Mouse (Mus musculus) adipocyte (in vitro differentiated cells): ENCODE data around the gene Rpa3.

ENCODE experiments used
- DNase-seq: peaks from one replicate; pipeline ENCODE4 v3.0.0-alpha.2; 2016; ENCODE audit warnings: low spot score

The Rpa3 gene

GRCm38 (mm10) chr6:8259004-8259666, at the start of gene Rpa3, which contains the start of the genes Umad1 and Gm45062:
TSS of gene Rpa3 (minus strand) at chr6:8259173.
TSS of gene Umad1 (plus strand) at chr6:8259288.
TSS of gene Gm45062 (plus strand) at chr6:8259450.
- DNase-seq = peak; percentile 100

- DNase-seq = no peak
Observed at GRCm38 (mm10) chr6:8307878-8308775, 49.2 kb upstream of the Rpa3 start.

- no peak for DNase-seq
Observed at GRCm38 (mm10) chr6:8299066-8299863, 40.3 kb upstream of the Rpa3 start.

GRCm38 (mm10) chr6:8294048-8294784, 35.2 kb upstream of the Rpa3 start:
- no peak for DNase-seq

- no peak for DNase-seq
Observed at GRCm38 (mm10) chr6:8288755-8289580, 30.0 kb upstream of the Rpa3 start.

- DNase-seq = no peak
Observed at GRCm38 (mm10) chr6:8286146-8286545, 27.2 kb upstream of the Rpa3 start.

- DNase-seq = peak; percentile 66
Observed at GRCm38 (mm10) chr6:8285401-8285960, 26.5 kb upstream of the Rpa3 start.

GRCm38 (mm10) chr6:8283255-8283654, 24.3 kb upstream of the Rpa3 start:
- DNase-seq = no peak

- DNase-seq = peak; percentile 31
Observed at GRCm38 (mm10) chr6:8278426-8279002, 19.5 kb upstream of the Rpa3 start.

GRCm38 (mm10) chr6:8276431-8276830, 17.5 kb upstream of the Rpa3 start:
- DNase-seq = no peak

GRCm38 (mm10) chr6:8275098-8275497, 16.1 kb upstream of the Rpa3 start:
- DNase-seq = peak; percentile 92

- DNase-seq = peak; percentile 78
Observed at GRCm38 (mm10) chr6:8274387-8275054, 15.5 kb upstream of the Rpa3 start.

GRCm38 (mm10) chr6:8271047-8271446, 12.1 kb upstream of the Rpa3 start:
- no peak for DNase-seq

- DNase-seq = no peak
Observed at GRCm38 (mm10) chr6:8259667-8260044, 683 bp upstream of the Rpa3 start.

- DNase-seq = no peak
Observed at GRCm38 (mm10) chr6:8258316-8258715, 657 bp downstream of the Rpa3 start.

GRCm38 (mm10) chr6:8228596-8228995, 30.4 kb downstream of the Rpa3 start:
- no peak for DNase-seq

- no peak for DNase-seq
Observed at GRCm38 (mm10) chr6:8227035-8227434, 31.9 kb downstream of the Rpa3 start.

- DNase-seq = no peak
Observed at GRCm38 (mm10) chr6:8210661-8211060, 48.3 kb downstream of the Rpa3 start.

- no peak for DNase-seq
Observed at GRCm38 (mm10) chr6:8209866-8210186, 49.1 kb downstream of the Rpa3 start.
